Mouse (Mus musculus) stomach, embryonic 16.5 days (tissue): ENCODE results near the gene C6. TPM values are rescaled to one million over a fixed set of nuclear protein-coding genes. Genes with fewer than 3 reads are reported as not detected.

Experiments
- ATAC-seq: fragments of 200-750 bp; cut with Nextera tagmentation; 2 replicates; pipeline ENCODE4 v1.8.0; 2017; ENCODE audit warnings: moderate number of reproducible peaks, moderate TSS enrichment; ENCODE audit not compliant: insufficient read depth, low FRiP score
- H3K27ac ChIP-seq: fragments of 300-500 bp; sonication (generic); 2 replicates; pipeline ENCODE4 v1.5.1; 2014; ENCODE audit warnings: low read length
- H3K27me3 ChIP-seq: fragments of 300-500 bp; sonication (generic); 2 replicates; pipeline ENCODE4 v1.6.1; 2014; ENCODE audit warnings: low read length, control low read depth, mixed read lengths; ENCODE audit not compliant: control insufficient read depth, insufficient read depth
- H3K36me3 ChIP-seq: fragments of 300-500 bp; sonication (generic); 2 replicates; pipeline ENCODE4 v1.6.1; 2014; ENCODE audit warnings: low read length; ENCODE audit not compliant: control insufficient read depth, insufficient read depth
- H3K4me1 ChIP-seq: fragments of 300-500 bp; sonication (generic); 2 replicates; pipeline ENCODE4 v1.6.1; 2014; ENCODE audit warnings: low read length, control low read depth, mixed read lengths; ENCODE audit not compliant: control insufficient read depth, insufficient read depth
- H3K4me2 ChIP-seq: fragments of 300-500 bp; sonication (generic); 2 replicates; pipeline ENCODE4 v1.6.1; 2014; ENCODE audit warnings: low read depth, low read length, mixed read lengths
- H3K4me3 ChIP-seq: fragments of 300-500 bp; sonication (generic); replicated peaks from 2 replicates; pipeline ENCODE4 v1.5.1; 2014; ENCODE audit warnings: mild to moderate bottlenecking, low read length
- H3K9ac ChIP-seq: fragments of 300-500 bp; sonication (generic); 2 replicates; pipeline ENCODE4 v1.6.1; 2014; ENCODE audit warnings: low read length
- H3K9me3 ChIP-seq: fragments of 300-500 bp; sonication (generic); replicated peaks from 2 replicates; pipeline ENCODE4 v1.6.1; 2016; ENCODE audit warnings: low read length, control low read depth; ENCODE audit not compliant: control insufficient read depth
- WGBS: fragments of 180-500 bp; shearing (Covaris S2); extraction: QIAGEN DNeasy Blood & Tissue Kit; methylation state at CpG from one replicate; pipeline ENCODE4 v1.1.7; 2014; 5-methylcytosine and 5-hydroxymethylcytosine counted together
- polyA plus RNA-seq: library from polyadenylated mRNA; unstranded; fragments of >200 nt; fragmentation: Nextera tagmentation; extraction: Ambion mirVana; gene quantifications from 2 replicates; pipeline ENCODE4 v1.2.1, GENCODE M21; 2015

C6 gene
- 0.08 and 0.09 TPM in 2 replicates for polyA plus RNA-seq

- Histone ChIP-seq H3K4me3 (no peak within 1 kb of the TSS), H3K4me2 (no peak within 1 kb of the TSS), H3K36me3 (no peaks in the 10 kb centered on the region), H3K9ac (no peak within 1 kb of the TSS), H3K4me1 (no peaks in the 10 kb centered on the region), H3K27me3 (no peaks in the 10 kb centered on the region), H3K27ac (no peak within 1 kb of the TSS), H3K9me3 (no peaks in the 10 kb centered on the region)
- 79% methylated on average over 9 of the region's 9 CpGs for WGBS
- no peak for ATAC-seq
Measured at GRCm38 (mm10) chr15:4726830-4727310, at the start of gene C6. TSS of gene C6 (plus strand) at chr15:4727175.

- Histone ChIP-seq H3K4me3 (no peak overlapping the region), H3K27me3 (no peaks in the 10 kb centered on the region), H3K4me1 (no peaks in the 10 kb centered on the region), H3K9me3 (no peaks in the 10 kb centered on the region; the same call in 1 of the 2 replicates), H3K4me2 (no peak overlapping the region), H3K27ac (no peak overlapping the region), H3K36me3 (no peaks in the 10 kb centered on the region), H3K9ac (no peak overlapping the region)
- 76% methylated on average over 4 of the region's 4 CpGs for WGBS
- no peak for ATAC-seq
Measured at GRCm38 (mm10) chr15:4697604-4698003, 29.4 kb upstream of the C6 start.

GRCm38 (mm10) chr15:4734150-4734549 is 7.2 kb downstream of the C6 start:
- H3K9me3 ChIP-seq: no peaks in the 10 kb centered on the region
- no peak overlapping the region for H3K4me2 ChIP-seq
- no peak for ATAC-seq
- H3K4me1 ChIP-seq: no peaks in the 10 kb centered on the region
- no peak overlapping the region for H3K9ac ChIP-seq
- no peak overlapping the region for H3K27ac ChIP-seq
- H3K27me3 ChIP-seq: no peaks in the 10 kb centered on the region
- WGBS: 68% methylated on average over 1 of the region's 1 CpGs
- no peak overlapping the region for H3K4me3 ChIP-seq
- H3K36me3 ChIP-seq: no peaks in the 10 kb centered on the region

DNA sequence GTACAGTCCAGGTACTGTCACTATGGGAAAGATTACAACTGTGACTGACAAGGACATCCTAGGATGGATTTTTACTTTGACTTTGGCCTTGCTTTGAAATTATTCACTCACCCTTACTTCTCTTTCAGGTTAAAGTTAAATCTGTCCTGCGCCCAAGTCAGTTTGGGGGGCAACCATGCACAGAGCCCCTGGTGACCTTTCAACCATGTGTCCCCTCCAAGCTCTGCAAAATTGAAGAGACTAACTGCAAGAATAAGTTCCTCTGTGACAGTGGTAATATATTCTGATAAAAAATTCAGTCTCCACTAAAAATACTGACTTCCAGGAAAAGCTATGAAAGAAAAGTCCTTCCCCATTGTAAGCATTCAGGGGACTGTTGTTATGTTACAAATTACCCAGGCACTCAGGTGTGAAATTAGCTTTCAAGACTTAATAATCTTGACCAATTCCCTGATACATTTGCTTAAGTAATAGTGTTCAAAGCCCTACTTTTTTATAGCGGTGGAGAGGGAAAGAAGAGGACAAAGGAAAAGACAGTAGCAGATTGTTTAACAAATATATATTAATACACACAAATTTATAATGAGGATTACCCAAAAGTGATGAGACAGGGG is 8.1 kb downstream of the C6 start:
- no peak overlapping the region for H3K4me3 ChIP-seq
- H3K36me3 ChIP-seq: no peaks in the 10 kb centered on the region
- no peaks in the 10 kb centered on the region for H3K4me1 ChIP-seq
- no peaks in the 10 kb centered on the region for H3K27me3 ChIP-seq
- no peak overlapping the region for H3K4me2 ChIP-seq
- H3K9ac ChIP-seq: no peak overlapping the region
- H3K27ac ChIP-seq: no peak overlapping the region
- ATAC-seq: no peak
- 84% methylated on average over 2 of the region's 2 CpGs for WGBS
- H3K9me3 ChIP-seq: no peaks in the 10 kb centered on the region

- WGBS: 86% methylated on average over 3 of the region's 3 CpGs
Measured at GRCm38 (mm10) chr15:4747656-4748055, 20.7 kb downstream of the C6 start.

DNA sequence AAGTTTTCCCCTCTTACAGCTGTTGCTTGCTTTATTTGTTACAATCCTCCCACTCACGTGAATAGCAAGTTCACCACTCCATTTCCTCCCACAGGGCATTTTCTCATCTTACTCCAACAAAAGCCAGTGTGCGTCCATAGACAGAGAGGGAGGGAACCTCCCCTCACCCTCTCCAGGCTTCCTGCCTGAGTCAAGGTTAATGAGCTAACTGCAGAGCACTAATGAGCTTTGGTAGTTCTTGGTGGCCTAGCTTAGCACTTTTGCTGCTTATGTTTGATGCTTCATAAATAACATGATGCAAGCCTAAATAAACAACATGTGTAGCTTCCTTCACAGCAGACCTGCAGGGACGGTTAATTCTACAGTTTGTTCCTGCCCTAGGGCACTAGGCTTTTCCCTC is 63.4 kb downstream of the C6 start:
- Histone ChIP-seq H3K4me2 (no peak overlapping the region), H3K4me1 (no peaks in the 10 kb centered on the region), H3K9me3 (no peaks in the 10 kb centered on the region), H3K27me3 (no peaks in the 10 kb centered on the region), H3K27ac (no peak overlapping the region), H3K36me3 (no peaks in the 10 kb centered on the region), H3K9ac (no peak overlapping the region), H3K4me3 (no peak overlapping the region)
- no peak for ATAC-seq
- WGBS: 36% methylated on average over 3 of the region's 3 CpGs

More at GRCm38 (mm10) chr15:4747656-4748055, 20.7 kb downstream of the C6 start:
- H3K4me1 ChIP-seq: no peaks in the 10 kb centered on the region
- no peaks in the 10 kb centered on the region for H3K36me3 ChIP-seq
- no peaks in the 10 kb centered on the region for H3K9me3 ChIP-seq
- ATAC-seq: no peak
- H3K4me3 ChIP-seq: no peak overlapping the region
- H3K9ac ChIP-seq: no peak overlapping the region
- H3K27ac ChIP-seq: no peak overlapping the region
- no peaks in the 10 kb centered on the region for H3K27me3 ChIP-seq
- no peak overlapping the region for H3K4me2 ChIP-seq

DNA sequence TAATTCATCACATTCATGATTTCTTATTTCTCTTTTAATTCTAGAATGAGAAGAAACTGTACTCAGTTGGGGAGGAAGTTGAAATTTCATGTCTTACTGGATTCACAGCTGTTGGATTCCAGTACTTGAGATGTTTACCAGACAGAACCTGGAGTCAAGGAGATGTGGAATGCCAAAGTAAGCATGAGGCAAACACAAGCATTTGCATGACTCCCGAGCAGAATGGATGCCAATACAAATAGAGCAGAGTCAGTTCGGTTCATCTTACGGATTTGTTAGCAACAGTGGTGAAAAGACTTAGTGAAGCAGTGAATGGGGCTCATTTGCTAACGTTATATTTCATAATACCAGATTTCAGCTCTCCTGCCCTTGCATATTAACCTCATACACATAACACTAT is 69.9 kb downstream of the C6 start:
- 45% methylated on average over 4 of the region's 4 CpGs for WGBS
- no peak overlapping the region for H3K9ac ChIP-seq
- no peak for ATAC-seq
- no peaks in the 10 kb centered on the region for H3K4me1 ChIP-seq
- no peaks in the 10 kb centered on the region for H3K9me3 ChIP-seq
- no peaks in the 10 kb centered on the region for H3K27me3 ChIP-seq
- H3K4me2 ChIP-seq: no peak overlapping the region
- H3K4me3 ChIP-seq: no peak overlapping the region
- H3K27ac ChIP-seq: no peak overlapping the region
- H3K36me3 ChIP-seq: no peaks in the 10 kb centered on the region

- Histone ChIP-seq H3K4me3 (no peak overlapping the region), H3K27me3 (no peaks in the 10 kb centered on the region), H3K4me1 (no peaks in the 10 kb centered on the region), H3K27ac (no peak overlapping the region), H3K9me3 (no peaks in the 10 kb centered on the region), H3K36me3 (no peaks in the 10 kb centered on the region), H3K9ac (no peak overlapping the region), H3K4me2 (no peak overlapping the region)
- no peak for ATAC-seq
- 75% methylated on average over 2 of the region's 2 CpGs for WGBS
Measured at GRCm38 (mm10) chr15:4804256-4804655, 77.3 kb downstream of the C6 start.

- H3K4me1 ChIP-seq: no peaks in the 10 kb centered on the region
- no peaks in the 10 kb centered on the region for H3K27me3 ChIP-seq
- H3K4me3 ChIP-seq: no peak overlapping the region
- no peaks in the 10 kb centered on the region for H3K36me3 ChIP-seq
- no peak overlapping the region for H3K4me2 ChIP-seq
- ATAC-seq: no peak
- no peaks in the 10 kb centered on the region for H3K9me3 ChIP-seq
- WGBS: 76% methylated on average over 5 of the region's 5 CpGs
- H3K27ac ChIP-seq: no peak overlapping the region
- no peak overlapping the region for H3K9ac ChIP-seq
Measured at GRCm38 (mm10) chr15:4808131-4808530, 81.2 kb downstream of the C6 start.
